Mouse (Mus musculus) lung, postnatal 4 days (tissue): ENCODE data around the gene Olfr142.
"Not testable (repeated sequence)": the region's sequence is repeated elsewhere in the genome, so short reads cannot be mapped to it uniquely, and the experiment has no call there.

Source experiments
- DNase-seq, 2 experiments: peaks; one replicate each; pipeline ENCODE4 v3.0.0; 2021

The Olfr142 gene

DNA sequence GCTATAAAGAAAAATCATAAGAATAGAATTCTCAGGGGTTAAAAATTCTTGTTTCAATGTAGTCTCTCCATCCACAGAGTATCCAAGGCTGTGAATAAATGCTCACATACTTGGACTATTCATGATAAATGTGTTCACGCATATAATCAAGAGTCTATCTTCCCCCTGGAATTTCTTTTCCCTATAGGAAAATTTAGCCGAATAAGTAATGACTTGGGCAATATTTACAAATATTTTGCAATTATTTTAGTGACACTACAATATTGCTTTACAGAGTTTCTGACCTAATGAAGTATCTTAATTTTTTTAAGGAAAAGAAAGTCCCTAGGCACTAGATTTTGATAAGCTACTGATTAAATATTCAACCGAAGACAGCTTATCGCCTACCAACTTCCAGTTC lies at the start of gene Olfr142:
Olfr142 (minus strand) TSS at position 101 of the 400 bp plus-strand sequence.
- DNase-seq = no peak

DNA sequence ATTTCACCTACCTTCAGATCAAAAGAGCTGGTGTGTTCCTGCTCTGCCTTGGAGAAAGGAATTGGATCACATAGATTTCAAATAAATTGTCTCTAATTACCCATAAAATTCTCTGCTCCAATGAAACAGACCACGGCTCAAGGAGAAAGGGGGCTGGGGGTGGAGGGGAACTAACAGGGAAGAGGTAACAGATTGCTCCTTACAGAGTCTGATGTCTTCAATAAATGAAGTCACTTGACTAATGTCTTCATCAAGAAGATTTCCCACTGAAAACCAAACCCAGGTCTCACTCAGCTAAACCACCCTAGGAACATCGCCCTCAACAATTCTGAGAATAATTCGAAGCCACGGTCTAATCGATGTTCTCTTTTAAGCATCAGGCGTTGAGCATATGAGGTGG lies 35.3 kb upstream of the Olfr142 start, which contains the start of gene Olfr1272:
Olfr1272 (minus strand) TSS at position 101 of the 400 bp plus-strand sequence.
- DNase-seq = no peak

DNA sequence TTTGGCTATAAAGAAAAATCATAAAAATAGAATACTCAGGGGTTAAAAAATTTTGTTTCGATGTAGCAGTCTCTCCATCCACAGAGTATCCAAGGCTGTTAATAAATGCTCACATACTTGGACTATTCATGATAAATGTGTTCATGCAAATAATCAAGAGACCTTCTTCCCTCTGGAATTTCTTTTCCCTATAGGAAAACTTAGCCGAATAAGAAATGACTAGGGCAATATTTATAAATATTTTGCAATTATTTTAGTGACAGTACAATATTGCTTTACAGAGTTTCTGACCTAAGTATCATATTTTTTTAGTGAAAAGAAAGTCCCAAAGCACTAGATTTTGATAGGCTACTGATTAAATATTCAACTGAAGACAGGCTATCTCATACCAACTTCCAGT lies 13.5 kb upstream of the Olfr142 start, which contains the start of gene Olfr1271:
Olfr1271 (minus strand) TSS at position 101 of the 400 bp plus-strand sequence.
- DNase-seq = no peak

DNA sequence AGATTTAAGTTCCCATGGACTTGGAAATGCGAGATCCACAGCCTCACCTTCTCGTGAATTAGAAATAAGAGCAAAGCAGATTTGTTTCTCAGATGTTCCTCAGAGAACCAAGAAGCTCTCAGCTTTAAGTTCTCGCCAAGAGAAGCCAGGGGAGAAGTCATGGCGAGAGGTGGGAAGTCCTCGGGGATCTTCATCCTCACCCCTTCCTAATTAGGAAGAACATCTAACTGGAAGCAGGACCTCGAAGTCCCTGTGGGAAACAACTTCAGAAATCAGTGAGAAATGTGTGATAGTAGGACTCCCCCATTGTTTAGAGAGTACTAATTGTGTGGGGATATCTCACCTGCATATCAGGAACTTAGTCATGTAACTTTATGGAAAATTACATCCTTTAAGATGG lies 33.0 kb downstream of the Olfr142 start, which contains the start of gene Olfr1506:
Olfr1506 (minus strand) TSS at position 101 of the 400 bp plus-strand sequence.
- not testable (repeated sequence) for DNase-seq
